Mouse (Mus musculus): ENCODE measurements around the gene Cbx1.

Cbx1 gene

DNA sequence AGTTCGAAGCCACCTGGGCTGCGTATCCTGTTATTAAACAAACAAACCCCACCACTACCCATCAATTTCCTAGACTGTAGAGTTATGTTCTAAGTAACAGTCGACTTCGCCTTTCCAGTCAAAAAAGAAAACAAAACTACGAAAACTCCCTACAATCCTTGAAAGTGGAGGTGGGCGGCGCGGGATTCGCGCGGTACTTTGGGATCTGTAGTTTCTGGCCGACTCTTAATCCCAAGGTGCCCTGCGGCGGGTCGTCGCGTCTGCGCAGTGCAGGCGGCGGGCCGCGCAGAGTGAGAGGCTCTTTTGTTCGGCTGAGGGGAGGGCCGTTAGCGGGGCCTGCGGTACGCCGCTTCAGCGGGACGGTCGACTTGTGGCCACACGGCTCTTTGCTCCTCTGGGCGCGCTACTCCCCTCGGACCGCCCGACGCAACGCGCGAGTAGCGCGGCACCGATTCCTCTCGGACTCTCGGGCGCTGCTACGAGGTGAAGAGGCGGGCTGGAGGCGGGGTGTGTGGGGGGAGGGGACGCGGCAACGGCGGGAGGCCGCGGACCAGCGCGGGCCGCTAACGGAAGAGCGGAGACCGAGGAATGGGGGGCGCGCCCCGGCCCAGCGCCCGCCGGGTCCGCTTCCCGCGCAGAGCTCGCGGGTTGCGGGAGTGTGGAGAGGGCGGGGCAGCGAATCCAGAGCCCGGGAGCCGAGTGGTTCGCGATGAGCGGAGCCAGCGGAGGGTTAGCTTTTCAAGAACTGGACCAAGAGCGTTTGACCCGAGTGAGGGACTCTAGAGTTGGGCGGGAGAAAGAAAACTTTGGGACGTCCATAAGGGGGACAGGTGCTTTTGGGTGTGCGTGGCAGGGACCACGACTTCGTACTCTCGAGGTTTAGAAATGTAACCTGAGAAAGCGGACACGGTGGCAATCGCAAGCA, at the start of gene Cbx1:
Gene Cbx1 (plus strand): TSS at position 257 of the 925 bp plus-strand sequence.
- peak; percentile 92 to 93 for DNase-seq (ENCODE audit: low spot score in 2 of 2)

GRCm38 (mm10) chr11:96740796-96741195, 48.1 kb upstream of the Cbx1 start:
- no peak for DNase-seq (ENCODE audit: low spot score in 2 of 2)

GRCm38 (mm10) chr11:96741995-96742394, 46.9 kb upstream of the Cbx1 start:
- DNase-seq (ENCODE audit: low spot score in 2 of 2) = peak in 1 of 2 experiments; percentile 53

DNA sequence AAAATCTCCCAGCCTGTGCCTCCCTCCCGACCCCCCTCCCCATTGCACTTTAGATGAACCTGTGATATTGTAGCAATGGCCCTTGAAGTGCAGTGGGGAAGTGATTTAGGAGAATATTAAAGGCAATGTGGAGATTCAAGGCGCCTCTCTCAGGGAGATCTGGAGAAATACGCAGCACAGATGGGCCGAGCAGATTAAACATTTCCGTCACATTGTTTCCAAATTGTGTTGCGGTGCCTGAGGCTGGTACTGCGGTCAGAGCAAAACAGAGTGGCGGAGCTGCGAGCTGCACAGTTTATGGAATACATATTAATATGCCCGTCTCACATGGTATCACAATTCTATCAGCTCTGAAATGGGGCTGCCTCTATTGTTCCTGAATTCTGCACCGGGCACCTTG, 45.9 kb upstream of the Cbx1 start:
- DNase-seq (ENCODE audit: low spot score in 2 of 2) = no peak

DNA sequence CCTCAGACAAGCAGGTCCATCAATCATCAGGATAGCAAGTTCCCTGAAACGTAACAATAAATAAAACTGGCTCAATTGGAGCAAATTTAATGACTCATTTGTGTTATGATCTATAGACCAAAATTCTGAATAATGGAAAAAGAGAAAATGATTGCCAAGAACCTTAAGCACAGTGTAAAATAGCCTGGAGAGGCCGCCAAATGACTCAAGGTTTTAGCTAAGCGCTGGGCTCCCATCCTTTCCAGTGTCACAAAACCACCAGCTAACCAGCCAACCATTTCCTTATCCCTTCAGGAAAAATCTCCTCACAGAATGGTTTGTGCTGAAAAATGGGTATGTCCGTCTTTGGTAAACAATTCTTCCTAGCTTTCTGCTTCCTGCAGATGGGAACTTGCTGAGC, 45.0 kb upstream of the Cbx1 start:
- DNase-seq (ENCODE audit: low spot score in 2 of 2) = no peak

DNA sequence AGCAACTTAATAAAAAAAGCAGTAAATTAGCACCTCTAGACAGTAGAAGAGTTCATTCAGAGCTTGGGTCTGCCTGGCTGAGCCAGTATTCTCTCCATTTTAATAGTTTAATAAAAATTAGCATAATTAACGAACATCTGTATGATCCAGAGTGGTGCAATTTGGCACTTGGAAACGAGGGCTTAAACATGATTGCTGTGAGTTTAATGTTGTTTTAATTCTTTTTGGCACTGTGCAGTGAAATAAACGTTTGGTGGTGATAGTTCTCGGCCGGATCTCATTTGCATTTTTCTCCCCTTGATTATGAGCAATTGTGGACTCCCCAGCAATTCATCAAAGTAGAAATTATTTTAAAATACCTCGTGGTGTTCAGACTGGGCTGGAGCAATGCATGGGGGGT, 42.3 kb upstream of the Cbx1 start:
- no peak for DNase-seq (ENCODE audit: low spot score in 2 of 2)

GRCm38 (mm10) chr11:96747555-96747954, 41.4 kb upstream of the Cbx1 start:
- DNase-seq (ENCODE audit: low spot score in 2 of 2) = no peak

GRCm38 (mm10) chr11:96755298-96755697, 33.6 kb upstream of the Cbx1 start:
- no peak for DNase-seq (ENCODE audit: low spot score in 2 of 2)

GRCm38 (mm10) chr11:96757421-96757820, 31.5 kb upstream of the Cbx1 start:
- no peak for DNase-seq (ENCODE audit: low spot score in 2 of 2)

DNA sequence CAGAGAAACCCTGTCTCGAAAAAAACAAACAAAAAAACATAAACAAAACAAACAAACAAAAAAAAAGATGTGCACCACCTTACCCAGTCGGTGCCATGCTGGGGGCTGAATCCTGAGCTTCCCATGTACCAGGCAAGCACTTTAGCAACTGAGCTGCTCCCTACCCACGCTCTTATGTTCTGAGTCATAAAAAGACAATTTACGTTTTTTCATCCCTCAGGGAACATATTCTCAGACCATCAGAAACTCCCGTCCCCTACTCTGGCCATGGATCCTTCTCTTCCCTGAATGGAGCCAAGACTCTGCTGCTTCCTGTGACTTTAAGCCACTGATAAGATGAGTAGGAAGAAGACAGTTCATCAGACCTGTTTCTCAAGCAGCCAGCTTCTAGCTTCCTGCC, 30.5 kb upstream of the Cbx1 start:
- DNase-seq (ENCODE audit: low spot score in 2 of 2) = no peak

- DNase-seq (ENCODE audit: low spot score in 2 of 2) = peak in 1 of 2 experiments; percentile 47
These were observed 28.9 kb upstream of the Cbx1 start for GRCm38 (mm10) chr11:96760042-96760441.

DNA sequence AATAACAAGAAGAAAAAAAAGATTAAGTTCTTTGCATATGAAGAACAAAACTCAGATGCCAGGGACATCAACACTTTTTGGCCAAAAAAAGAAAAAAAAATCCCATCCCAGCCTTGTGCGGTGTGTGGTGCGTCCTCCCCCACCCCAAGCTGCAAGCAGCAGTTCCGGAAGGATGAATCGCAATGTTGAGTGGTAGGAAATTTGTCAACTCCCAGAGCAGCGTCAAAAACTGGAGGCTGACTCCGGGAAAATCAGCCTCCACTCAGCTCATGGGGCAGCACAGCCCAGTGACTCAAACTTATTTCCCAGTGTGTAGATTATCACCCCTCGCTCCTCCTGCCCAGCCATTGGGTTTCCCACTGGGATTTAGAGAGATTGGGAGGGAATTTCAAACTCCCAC, 26.9 kb upstream of the Cbx1 start:
- peak; percentile 51 to 53 for DNase-seq (ENCODE audit: low spot score in 2 of 2)

DNA sequence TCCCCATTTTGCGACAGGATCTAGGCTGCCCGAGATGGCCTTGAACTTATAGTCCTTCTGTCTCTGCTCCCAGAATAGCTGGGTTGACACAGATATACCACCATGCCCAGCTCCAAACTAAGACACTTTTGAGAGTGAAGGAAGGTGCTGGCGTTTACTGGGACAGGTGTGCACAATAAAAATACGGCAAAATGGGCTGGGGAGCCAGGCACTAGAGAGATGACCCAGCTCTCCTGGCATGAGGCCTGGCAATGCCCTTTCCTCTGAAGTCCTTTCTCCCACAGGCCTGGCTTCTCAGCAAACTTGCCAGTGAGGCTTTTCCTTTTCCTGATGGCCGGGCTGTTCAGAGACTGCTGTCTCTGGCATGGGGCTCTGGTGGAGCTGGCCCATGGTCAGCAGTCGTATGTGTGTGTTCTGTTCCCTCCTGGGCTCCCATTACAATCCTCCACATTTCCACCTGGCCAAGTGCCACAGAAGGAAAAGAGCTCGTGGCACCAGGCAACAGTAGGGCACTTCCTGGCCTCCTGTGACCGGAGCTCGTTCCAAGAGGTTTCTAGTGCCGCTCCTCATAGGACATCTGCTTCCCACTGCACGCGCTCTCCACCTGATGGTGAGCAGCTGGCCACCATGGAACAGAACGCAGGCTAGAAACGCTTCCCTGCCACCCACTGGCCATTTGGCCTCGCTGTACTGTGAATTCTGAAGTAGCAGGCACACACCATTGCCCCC, 26.0 kb upstream of the Cbx1 start:
- DNase-seq (ENCODE audit: low spot score in 2 of 2) = no peak

GRCm38 (mm10) chr11:96764511-96765350, 24.2 kb upstream of the Cbx1 start:
- DNase-seq (ENCODE audit: low spot score in 2 of 2) = no peak

DNA sequence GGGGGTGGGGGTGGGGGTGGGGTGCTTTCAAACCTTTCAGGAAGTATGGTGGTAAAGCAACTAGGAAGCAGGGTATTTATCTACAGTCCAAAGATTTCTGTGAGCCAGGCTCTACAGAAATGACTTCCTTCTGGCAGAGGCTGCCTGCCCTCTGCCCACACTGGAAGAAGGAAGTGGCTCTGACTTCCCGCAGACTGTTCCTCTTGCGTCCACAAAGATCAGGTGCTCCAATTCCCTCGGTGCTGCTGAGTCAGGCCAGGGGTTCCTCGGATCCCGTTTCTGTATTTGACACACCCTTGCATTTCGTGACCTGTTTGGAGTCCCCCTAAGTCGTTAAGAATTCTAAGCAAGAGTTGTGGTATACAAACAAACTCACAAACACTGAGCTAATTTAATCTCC, 23.3 kb upstream of the Cbx1 start:
- no peak for DNase-seq (ENCODE audit: low spot score in 2 of 2)

- peak in 1 of 2 experiments; percentile 21 for DNase-seq (ENCODE audit: low spot score in 2 of 2)
These were observed 22.4 kb upstream of the Cbx1 start for GRCm38 (mm10) chr11:96766555-96766954.

- no peak for DNase-seq (ENCODE audit: low spot score in 2 of 2)
These were observed 21.8 kb upstream of the Cbx1 start for GRCm38 (mm10) chr11:96767096-96767495.

- DNase-seq (ENCODE audit: low spot score in 2 of 2) = no peak
These were observed 20.7 kb upstream of the Cbx1 start for GRCm38 (mm10) chr11:96768240-96768639.

- DNase-seq (ENCODE audit: low spot score in 2 of 2) = no peak
These were observed 17.5 kb upstream of the Cbx1 start for GRCm38 (mm10) chr11:96771274-96771975.

DNA sequence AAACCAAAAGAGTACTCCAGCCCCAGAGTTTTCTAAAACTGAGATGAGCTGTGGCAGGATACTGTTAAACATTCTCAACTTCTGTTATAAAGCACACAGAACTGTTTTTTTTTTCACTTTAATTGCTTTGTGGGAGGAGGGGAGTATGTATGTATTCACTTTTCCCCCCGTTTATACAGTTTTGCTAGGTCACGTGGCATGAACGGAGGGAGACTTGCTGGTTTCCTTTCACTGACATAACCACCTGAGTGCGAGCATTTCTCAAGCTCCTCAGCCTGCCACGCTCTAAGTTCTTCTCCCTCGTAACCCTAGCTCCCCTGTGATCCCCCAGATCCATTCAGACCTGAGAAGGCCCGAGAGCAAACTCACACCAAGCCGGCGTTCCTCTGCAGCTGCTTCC, 16.5 kb upstream of the Cbx1 start:
- DNase-seq (ENCODE audit: low spot score in 2 of 2) = no peak

GRCm38 (mm10) chr11:96774536-96774935, 14.4 kb upstream of the Cbx1 start:
- DNase-seq (ENCODE audit: low spot score in 2 of 2) = no peak

Measured in frontal cortex, postnatal 36 days (tissue).